Mouse (Mus musculus): ENCODE data around the gene Trmt1.

The Trmt1 gene

DNA sequence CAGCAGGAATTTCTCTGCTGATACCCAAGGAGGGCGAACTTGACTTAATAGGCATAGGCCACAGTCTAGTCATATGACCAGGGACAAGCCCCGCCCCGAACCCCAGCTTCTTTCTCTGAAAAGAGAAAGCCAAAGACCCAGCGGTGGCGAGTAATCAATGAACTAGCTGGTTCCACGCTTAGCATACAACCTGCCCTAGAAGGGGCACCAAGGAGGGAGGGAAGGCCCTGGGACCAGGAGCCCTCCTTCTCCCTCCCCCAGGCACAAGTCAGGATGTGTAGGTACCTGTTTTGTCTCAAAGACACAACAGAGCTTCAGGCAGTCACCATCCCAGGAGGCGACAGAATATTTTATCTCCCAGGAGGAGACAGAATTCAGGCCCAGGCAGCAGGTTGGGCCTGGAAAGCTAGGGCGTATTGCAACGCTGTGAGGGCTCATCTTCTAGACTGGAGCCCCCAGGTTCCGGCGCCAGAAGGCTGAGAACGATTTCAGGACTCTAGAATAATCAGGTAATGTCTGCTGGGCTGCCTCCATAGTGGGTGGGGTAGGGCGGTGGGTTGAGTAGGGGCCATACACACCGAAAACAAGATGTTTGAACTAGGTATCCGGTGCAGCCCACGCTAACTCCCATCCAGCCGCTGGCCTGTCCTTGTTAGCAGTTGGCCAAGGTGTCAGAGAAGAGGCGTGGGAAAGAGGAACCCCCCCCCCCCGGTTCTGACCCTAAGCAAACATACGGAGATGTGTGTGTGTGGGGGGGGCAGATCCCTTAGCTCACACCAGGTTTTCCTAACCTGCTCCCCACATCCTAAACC is at the start of gene Trmt1:
Gene Trmt1 (plus strand): TSS at position 117 of the 812 bp plus-strand sequence.
- peak; percentile 64 for DNase-seq

DNA sequence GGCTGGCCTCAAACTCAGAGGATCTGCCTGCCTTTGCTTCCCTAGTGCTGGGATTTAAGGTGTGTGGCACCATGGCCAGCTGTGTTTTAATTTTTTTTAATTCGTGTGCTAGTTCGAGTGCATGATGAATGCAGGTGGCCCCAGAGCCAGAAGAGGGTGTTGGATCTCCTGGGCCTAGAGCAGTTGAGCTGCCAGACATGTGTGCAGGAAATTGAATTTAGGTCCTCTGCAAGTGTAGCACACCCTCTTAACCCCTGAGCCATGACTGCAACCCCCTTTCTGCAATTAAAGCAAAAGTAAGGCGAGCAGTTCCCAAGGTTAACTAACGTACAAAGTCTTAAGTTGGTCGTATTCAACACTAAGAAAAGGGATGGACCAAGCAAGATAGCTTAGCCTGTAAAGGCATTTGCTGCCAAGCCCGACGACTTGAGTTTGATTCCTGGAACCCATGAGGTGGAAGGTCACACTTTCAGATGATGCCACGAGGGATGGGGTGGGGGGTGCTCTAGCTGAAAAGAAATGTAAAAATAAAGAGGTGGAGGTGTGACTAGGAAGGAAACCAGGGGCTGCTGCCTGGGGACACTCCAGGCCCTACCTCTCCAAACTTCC is 48.1 kb upstream of the Trmt1 start:
- DNase-seq = peak; percentile 38

- peak; percentile 61 for DNase-seq
Observed at GRCm38 (mm10) chr8:84638555-84639161, 47.4 kb upstream of the Trmt1 start.

- DNase-seq = peak; percentile 97
Observed at GRCm38 (mm10) chr8:84639162-84640009, 46.7 kb upstream of the Trmt1 start.

- DNase-seq = no peak
Observed at GRCm38 (mm10) chr8:84640010-84640588, 46.0 kb upstream of the Trmt1 start.

DNA sequence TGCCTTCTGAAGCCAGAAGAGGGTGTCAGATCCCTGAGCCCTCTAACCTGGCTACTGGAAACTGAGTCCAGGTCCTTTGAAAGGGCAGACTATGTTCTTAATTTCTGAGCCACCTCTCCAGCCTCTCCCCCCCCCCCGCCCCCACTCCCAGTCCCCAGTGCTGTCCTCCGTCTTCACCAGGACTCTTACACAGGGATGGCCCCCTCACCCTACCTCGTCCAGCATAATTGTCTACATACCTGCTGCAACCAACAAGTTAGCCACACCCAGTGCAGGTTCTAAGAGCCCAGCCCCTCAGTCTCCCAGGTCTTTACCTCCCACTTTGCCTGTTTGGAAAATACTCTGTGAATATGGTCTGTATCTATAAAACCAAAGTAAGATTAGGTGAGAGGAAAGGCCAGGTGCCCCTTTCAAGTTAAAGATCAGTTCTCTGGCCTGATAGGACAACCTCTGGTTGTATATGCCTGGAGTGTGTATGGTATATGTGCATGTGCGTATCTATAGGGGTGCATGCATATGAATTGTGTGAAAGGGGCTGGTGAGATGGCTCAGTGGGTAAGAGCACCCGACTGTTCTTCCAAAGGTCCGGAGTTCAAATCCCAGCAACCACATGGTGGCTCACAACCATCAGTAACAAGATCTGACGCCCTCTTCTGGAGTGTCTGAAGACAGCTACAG is 45.4 kb upstream of the Trmt1 start:
- no peak for DNase-seq

- no peak for DNase-seq
Observed at GRCm38 (mm10) chr8:84641578-84642361, 44.3 kb upstream of the Trmt1 start.

- DNase-seq = no peak
Observed at GRCm38 (mm10) chr8:84643019-84643418, 43.1 kb upstream of the Trmt1 start.

GRCm38 (mm10) chr8:84646800-84647199 is 39.3 kb upstream of the Trmt1 start:
- DNase-seq = no peak

DNA sequence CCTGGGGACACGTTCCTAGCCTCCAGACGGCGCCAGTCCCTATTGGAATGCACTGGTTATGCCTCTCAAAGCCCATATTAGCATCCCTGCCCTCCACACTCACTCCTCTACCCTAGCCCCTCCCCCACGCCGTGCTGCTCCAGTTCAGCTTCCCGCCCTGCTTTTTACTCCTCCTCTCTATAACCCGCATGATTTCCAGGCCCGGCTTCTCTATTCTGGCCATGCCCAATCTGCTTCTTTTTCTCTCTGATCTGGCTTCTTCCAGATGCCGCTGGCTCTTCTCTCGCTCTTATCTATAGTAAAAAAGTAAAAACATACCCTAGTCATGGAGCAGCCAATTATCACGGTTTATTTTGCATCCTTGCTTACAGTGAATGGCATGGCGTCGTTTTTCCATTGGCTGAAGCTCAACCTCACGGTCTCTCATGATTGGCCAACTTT is 38.6 kb upstream of the Trmt1 start:
- DNase-seq = peak; percentile 61

GRCm38 (mm10) chr8:84650213-84650612 is 35.9 kb upstream of the Trmt1 start:
- no peak for DNase-seq

GRCm38 (mm10) chr8:84653092-84653631 is 32.9 kb upstream of the Trmt1 start:
- no peak for DNase-seq

- DNase-seq = no peak
Observed at GRCm38 (mm10) chr8:84654597-84654996, 31.5 kb upstream of the Trmt1 start.

DNA sequence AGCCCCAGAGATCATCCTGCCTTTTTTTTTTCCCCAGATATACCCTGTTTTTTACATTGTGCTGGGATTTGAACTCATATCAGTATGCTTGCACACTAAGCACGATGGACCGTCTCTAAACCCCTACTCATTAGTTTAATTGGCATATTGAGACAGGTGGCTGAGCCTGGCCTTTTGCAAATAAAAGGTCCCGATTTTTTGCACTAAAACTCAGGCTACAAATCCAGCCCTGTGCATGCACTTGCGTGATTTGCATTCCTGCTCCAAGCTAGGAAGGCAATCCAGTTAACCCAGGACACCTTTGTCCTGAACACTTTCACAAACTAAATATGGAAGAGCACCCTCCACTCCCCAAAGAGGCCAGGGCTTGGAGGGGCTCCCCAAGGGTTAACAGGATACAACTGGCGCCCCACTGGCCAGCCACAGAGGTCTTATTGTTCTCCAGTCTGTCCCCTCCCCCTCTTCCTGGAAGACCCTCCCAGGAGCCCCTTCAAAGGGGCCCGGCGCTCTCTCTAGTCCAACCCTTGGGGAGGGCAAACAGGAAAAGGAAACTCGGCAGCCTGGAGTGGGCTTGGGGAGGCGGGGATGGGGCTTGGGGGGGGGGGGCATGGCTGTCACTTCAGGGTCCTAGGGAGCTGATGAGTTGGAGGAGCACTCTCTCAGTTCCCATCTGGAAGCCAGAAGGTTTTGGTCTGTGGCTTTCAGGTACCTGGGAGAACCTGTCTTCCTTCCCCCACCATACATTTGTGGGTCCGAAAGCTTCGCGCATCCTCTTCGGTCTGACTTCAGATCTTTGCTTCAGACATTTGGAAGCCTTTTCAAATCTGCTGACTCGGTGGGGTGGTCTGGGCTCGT is 30.5 kb upstream of the Trmt1 start:
- DNase-seq = peak; percentile 72

DNA sequence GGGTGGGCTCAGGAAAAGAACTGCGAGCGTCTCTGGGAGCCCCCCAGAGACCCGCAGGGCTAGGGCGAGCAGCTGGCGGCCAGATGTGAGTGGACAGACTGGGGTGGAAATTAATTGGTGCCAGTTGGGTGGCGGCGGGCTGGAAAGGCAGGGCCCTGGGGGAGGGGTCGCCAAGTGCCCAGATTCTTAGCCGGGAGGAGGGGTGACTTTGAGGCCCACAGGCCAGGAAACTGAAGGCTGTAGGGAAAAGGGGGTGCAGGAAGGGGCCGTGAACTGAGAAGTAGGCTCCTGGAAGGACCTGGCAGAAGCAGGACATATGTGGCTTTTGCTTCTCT is 29.9 kb upstream of the Trmt1 start:
- DNase-seq = peak; percentile 59

DNA sequence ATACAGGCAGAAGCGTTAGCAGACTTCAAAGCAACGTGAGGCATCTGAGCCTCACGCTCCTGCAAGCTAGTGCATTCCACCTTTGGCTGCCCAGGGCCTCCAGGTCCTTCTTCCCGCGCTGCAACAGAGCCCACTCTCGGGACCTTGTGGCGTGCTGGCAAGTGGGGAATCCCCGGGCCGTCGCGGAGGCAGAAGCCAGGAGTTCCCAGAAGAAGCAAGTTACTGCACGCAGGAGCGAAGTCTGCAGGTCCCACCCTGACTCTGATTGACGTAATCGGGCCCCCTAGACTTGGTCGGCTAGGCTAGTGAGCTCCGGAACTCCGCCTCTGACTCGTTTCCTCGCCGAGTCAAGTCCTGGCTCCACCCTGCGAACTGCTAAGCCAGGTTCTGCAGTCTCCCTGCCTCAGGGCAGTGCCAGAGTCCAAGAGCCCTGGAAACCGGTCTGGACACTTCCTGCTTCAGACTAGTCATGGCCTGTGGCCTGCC is 29.4 kb upstream of the Trmt1 start:
- peak; percentile 91 for DNase-seq

DNA sequence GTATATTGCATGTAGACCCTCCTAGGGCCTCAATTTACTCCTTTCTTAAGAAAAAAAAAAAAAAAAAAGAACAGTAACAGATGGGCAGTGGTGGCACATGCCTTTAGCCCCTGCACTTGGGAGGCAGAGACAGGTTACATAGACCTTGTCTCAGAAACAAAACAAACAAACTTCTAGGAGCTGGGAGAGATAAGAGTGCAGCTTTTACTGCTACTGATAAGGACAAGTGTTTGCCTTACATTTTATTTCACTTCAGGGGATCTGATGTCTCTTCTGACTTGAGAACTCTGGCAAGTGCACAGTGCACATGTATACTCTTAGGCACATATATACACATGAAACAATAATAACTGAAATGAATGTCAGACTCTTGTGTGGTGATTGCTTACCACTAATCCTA is 28.9 kb upstream of the Trmt1 start:
- no peak for DNase-seq

GRCm38 (mm10) chr8:84657680-84658079 is 28.4 kb upstream of the Trmt1 start:
- peak; percentile 42 for DNase-seq

- DNase-seq = no peak
Observed at GRCm38 (mm10) chr8:84658951-84659350, 27.2 kb upstream of the Trmt1 start.

Data from kidney, postnatal 10 days (tissue).